Mouse (Mus musculus) MEL (cell line): ENCODE measurements at regions not wholly inside any gene's neighbourhood (a gene's known extent, or its start where the extent isn't known, plus 50 kb on each side); places are given as distances from the start of the nearest gene placed in this dataset.

Experiments
- CHD2 ChIP-seq: IDR thresholded peaks from 2 replicates; pipeline ENCODE4 v1.6.1; 2011; ENCODE audit warnings: low read length, improper control_type of control experiment
- CTCF ChIP-seq, 3 experiments: IDR thresholded peaks in 2 of 3; conservative IDR thresholded peaks in 1 of 3; 2 replicates each; pipeline ENCODE4 v1.5.1; 2011 to 2012; ENCODE audit warnings: low read length in 3 of 3, low read depth in 2 of 3, mild to moderate bottlenecking in 2 of 3, improper control_type of control experiment in 1 of 3, inconsistent platforms in 1 of 3, mixed read lengths in 1 of 3, moderate library complexity in 1 of 3; ENCODE audit not compliant: control insufficient read depth in 1 of 3, insufficient read depth in 1 of 3, poor library complexity in 1 of 3, severe bottlenecking in 1 of 3
- EP300 ChIP-seq, 2 experiments: IDR thresholded peaks; 2 replicates each; pipeline ENCODE4 v1.6.1; 2011; ENCODE audit warnings: improper control_type of control experiment in 2 of 2, low read length in 2 of 2, low read depth in 1 of 2, mild to moderate bottlenecking in 1 of 2
- SMC3 ChIP-seq: IDR thresholded peaks from 2 replicates; pipeline ENCODE4 v1.6.1; 2011; ENCODE audit warnings: low read depth, low read length, improper control_type of control experiment
- ZKSCAN1 ChIP-seq: IDR thresholded peaks from 2 replicates; pipeline ENCODE4 v1.6.1; 2012; ENCODE audit warnings: low read depth, mild to moderate bottlenecking, inconsistent platforms, low read length, improper control_type of control experiment, moderate library complexity

DNA sequence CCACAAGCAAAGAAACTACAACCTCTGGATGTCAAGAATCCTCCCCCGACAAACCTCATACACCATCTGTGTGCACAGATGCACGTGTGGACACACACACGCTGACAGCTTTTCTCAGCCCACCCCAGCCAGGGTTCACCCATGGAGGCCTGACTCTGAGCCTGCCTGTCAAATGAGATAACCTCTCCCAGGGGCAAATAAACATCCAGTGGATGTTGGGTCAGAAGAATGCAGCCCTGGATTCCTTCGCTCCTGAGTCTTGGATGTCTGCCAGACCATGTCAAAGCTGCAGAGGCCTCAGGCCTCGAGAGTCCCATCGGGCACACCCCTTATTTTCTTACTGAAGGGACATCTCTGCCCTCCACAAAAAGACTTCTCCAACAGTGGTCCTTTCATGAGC is 83.4 kb upstream of the Hand1 start:
- TF ChIP-seq EP300 (IDR thresholded peaks at IDR 0.05; ENCODE audit: low read depth in 1 of 2, low read length in 2 of 2) (no peak), CTCF (IDR thresholded peaks at IDR 0.05 in 2 of 3, conservative IDR thresholded peaks at IDR 0.05 in 1 of 3; ENCODE audit: control insufficient read depth in 1 of 3, insufficient read depth in 1 of 3, low read depth in 2 of 3, low read length in 3 of 3, poor library complexity in 1 of 3, severe bottlenecking in 1 of 3) (no peak), CHD2 (no peak), SMC3 (no peak), ZKSCAN1 (no peak)
